Mouse (Mus musculus): Measurements from ENCODE around the gene Snd1.

The Snd1 gene

GRCm38 (mm10) chr6:28756306-28757018 is 281.5 kb downstream of the Snd1 start:
- DNase-seq = peak; percentile 55

GRCm38 (mm10) chr6:28758293-28758692 is 283.4 kb downstream of the Snd1 start:
- DNase-seq = no peak

GRCm38 (mm10) chr6:28761728-28762127 is 286.8 kb downstream of the Snd1 start:
- no peak for DNase-seq

GRCm38 (mm10) chr6:28762132-28762775 is 287.3 kb downstream of the Snd1 start:
- no peak for DNase-seq

GRCm38 (mm10) chr6:28766622-28767021 is 291.7 kb downstream of the Snd1 start:
- no peak for DNase-seq

- DNase-seq = no peak
These were observed 293.0 kb downstream of the Snd1 start for GRCm38 (mm10) chr6:28767891-28768481.

GRCm38 (mm10) chr6:28771331-28771730 is 296.4 kb downstream of the Snd1 start:
- no peak for DNase-seq

- peak; percentile 59 for DNase-seq
These were observed 306.8 kb downstream of the Snd1 start for GRCm38 (mm10) chr6:28781696-28782095.

GRCm38 (mm10) chr6:28783082-28783647 is 308.2 kb downstream of the Snd1 start:
- no peak for DNase-seq

- DNase-seq = no peak
These were observed 309.0 kb downstream of the Snd1 start for GRCm38 (mm10) chr6:28783953-28784352.

GRCm38 (mm10) chr6:28785770-28786169 is 310.8 kb downstream of the Snd1 start:
- DNase-seq = no peak

- no peak for DNase-seq
These were observed 312.2 kb downstream of the Snd1 start for GRCm38 (mm10) chr6:28787133-28787532.

GRCm38 (mm10) chr6:28789685-28790084 is 314.7 kb downstream of the Snd1 start:
- DNase-seq = no peak

- DNase-seq = no peak
These were observed 316.2 kb downstream of the Snd1 start for GRCm38 (mm10) chr6:28791183-28791582.

GRCm38 (mm10) chr6:28791809-28792208 is 316.9 kb downstream of the Snd1 start:
- no peak for DNase-seq

GRCm38 (mm10) chr6:28795380-28795779 is 320.4 kb downstream of the Snd1 start:
- DNase-seq = no peak

- no peak for DNase-seq
These were observed 321.0 kb downstream of the Snd1 start for GRCm38 (mm10) chr6:28795792-28796515.

GRCm38 (mm10) chr6:28799818-28800217 is 324.9 kb downstream of the Snd1 start:
- DNase-seq = no peak

- DNase-seq = peak; percentile 59
These were observed 326.0 kb downstream of the Snd1 start for GRCm38 (mm10) chr6:28800976-28801375.

GRCm38 (mm10) chr6:28803678-28804279 is 328.8 kb downstream of the Snd1 start:
- DNase-seq = no peak

- DNase-seq = no peak
These were observed 329.8 kb downstream of the Snd1 start for GRCm38 (mm10) chr6:28804751-28805150.

- DNase-seq = no peak
These were observed 338.1 kb downstream of the Snd1 start for GRCm38 (mm10) chr6:28813057-28813456.

GRCm38 (mm10) chr6:28814895-28815294 is 340.0 kb downstream of the Snd1 start:
- DNase-seq = no peak

Data from right cerebral cortex, postnatal 25 days (tissue).